Mouse (Mus musculus): ENCODE measurements around the gene Ctla4.

Ctla4 gene

GRCm38 (mm10) chr1:60886981-60887380 lies at the start of gene Ctla4:
Gene Ctla4, plus strand, starts transcription at chr1:60887000.
- no peak for DNase-seq (ENCODE audit: low read depth, low spot score)

DNA sequence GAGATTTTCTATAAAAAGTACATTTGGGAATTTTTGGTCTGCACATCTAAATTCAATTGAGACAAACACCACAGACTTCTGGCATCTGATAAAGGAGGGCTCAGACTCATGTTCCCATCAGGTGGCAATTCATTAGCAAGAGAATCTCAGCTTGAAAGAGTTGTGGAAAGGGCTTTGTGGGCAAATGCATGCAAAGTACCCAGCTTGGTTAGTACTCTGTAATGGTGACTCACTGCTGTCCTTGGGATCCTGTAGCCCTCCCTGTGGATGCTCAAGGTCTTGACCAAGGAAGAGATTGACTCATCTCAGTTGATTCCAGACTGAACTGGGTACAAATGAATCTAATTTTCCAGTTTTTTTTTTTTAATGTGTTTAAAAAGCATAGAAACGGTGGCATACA lies 47.6 kb upstream of the Ctla4 start:
- DNase-seq (ENCODE audit: low read depth, low spot score), result no peak

DNA sequence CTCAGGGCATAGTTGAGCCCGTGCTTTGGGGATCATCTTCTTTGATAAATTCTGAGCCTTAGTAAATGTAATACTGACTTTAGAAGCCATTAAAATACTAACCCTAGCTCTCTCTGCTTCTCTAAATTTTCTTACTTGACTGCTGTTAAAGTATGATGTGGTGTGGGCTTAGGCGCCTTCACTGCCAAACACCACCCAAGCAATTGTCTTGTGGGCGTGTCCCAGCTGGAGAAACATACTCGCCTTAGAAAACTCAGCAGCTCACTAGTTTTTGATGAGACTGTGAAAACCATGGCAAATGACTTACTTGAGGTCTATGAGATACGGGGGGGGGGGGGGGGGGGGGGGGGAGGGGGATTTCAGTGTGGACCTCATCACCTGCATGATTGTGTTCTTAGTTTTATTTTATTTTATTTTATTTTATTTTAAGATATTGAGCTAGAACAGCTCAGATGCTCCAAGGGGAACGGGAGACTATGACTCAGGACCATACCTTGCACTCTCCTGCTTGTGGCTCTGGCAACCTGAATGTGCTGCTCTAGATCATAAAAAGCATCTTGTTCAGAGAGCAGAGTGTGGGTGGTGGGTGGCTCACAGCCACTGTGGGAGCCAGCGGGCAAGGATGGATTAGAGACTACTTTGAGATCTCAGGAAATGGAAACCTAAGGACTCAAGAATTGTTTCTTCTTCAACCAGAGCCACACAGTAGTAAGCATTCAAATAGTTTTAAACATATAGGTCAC lies 41.3 kb upstream of the Ctla4 start:
- DNase-seq (ENCODE audit: low read depth, low spot score), result no peak

DNA sequence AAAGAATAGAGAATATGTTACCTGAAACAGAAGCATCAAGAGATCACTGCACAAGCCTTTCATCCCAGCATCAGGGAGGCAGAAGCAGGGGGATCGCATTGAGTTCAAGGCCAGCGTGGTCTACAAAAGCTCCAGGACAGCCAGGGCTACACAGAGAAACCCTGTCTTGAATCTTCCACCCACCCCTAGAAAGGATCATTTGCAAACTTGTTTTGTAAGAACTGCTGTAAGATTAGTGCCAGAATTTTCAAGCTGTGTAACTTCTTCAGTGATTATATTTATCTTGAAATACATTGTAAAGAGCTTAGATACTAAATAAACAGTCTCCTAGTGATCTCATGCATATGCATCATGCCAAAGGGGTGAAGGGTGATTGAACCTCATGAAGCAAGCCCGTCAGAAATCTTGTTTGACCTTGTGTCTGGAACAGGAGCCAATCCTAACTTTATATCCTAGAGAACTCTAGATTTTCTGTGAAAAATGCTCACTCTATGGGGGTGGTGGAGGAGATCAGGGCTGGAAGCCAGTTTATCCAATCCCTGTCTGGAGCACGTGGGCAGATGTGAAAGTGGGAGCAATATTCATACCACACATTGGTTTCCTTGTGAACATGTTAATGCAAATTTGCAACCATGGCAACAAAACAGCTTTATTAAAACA lies 40.1 kb upstream of the Ctla4 start:
- DNase-seq (ENCODE audit: low read depth, low spot score), result no peak

DNA sequence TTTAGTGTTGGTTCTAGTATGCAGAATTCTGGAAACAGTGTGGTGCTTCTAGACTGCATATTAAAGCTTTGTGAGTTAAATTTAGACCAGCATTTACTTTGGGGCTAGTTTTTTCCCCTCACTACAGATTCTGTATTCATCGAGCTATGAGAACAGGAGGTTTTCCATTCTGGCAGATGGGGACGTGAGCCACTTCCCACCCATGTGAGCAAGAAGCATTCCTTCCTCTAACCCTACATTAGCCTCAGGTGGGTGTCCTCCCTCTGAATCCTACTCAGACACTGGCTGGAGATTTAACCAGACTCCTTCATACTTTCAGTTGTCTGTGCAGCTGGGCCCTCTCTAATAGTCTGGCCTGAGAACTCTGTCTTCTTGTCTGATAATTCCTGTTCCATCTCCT lies 37.7 kb upstream of the Ctla4 start:
- DNase-seq (ENCODE audit: low read depth, low spot score), result no peak

DNA sequence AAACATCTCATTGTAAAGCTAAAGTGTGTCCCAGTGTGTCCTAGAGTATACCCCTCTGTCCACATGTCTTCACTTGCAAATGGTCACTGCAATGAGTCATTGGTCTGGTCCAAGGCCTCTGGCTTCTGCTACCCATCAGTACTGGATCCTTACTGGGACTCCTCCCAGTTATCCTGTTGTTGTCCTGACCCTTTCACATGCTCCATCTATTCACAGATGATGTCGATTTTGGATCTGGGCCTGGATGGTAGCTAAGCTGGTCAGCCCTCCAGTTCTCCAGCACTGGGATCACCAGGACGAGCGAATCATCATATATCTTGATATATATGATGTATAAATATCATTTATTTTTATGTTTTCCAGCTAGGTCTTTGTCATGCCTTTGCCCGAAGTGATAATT lies 37.0 kb upstream of the Ctla4 start:
- DNase-seq (ENCODE audit: low read depth, low spot score), result no peak

DNA sequence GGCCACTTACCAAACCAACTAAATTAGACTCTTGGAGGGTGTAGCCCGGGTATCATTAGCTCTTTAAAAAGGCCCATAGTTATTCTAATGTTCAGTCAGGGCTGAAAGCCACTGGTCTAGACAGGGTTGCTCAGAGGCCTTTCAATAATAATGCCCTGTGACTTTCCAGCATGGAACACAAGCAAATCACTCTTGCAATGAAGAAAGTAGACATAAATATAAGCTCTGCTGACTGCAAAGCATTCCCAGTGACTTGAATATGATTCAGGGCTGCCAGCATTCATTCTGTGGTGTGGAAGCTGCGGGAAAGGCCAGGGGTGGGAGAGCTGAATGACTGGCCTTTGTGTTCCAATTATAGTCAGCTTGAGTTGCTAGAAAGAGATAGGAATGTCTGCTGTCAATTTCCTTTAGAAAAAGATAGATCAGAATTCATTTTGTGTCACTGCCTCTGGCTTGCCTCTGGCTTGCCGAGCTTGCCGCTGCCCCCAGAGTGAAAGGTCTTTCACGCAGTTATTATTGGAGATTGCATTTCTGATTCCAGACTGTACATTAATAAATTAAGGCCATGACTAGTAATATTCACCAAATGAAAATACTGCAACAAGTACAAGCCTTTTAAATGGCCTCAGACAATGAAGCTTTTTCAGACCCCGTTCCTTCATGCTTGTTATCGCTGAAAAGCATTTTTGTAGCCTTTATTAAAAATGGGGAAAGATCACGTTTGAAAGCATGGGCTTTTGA lies 35.6 kb upstream of the Ctla4 start:
- no peak for DNase-seq (ENCODE audit: low read depth, low spot score)

- no peak for DNase-seq (ENCODE audit: low read depth, low spot score)
Measured at GRCm38 (mm10) chr1:60852075-60852769, 34.6 kb upstream of the Ctla4 start.

DNA sequence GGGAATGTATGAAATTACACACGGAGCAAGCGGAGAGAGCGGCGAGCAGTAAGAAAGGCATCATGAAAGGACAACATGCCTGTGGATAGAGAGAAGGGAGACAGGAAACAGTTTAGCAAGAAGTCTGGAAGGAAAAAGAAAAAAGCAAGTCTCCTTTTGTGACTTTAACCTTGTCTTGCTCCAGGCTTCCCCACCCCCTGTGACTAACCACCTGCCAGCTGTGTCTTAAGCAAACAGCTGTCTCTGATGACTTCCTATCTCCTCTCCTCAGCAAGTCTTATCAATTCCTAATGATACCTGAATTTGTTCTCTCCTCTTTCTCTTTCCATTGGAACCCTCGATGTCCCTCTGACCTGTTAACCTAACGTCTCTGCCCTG lies 34.0 kb upstream of the Ctla4 start:
- DNase-seq (ENCODE audit: low read depth, low spot score), result no peak

GRCm38 (mm10) chr1:60853330-60853956 lies 33.4 kb upstream of the Ctla4 start:
- DNase-seq (ENCODE audit: low read depth, low spot score), result no peak

DNA sequence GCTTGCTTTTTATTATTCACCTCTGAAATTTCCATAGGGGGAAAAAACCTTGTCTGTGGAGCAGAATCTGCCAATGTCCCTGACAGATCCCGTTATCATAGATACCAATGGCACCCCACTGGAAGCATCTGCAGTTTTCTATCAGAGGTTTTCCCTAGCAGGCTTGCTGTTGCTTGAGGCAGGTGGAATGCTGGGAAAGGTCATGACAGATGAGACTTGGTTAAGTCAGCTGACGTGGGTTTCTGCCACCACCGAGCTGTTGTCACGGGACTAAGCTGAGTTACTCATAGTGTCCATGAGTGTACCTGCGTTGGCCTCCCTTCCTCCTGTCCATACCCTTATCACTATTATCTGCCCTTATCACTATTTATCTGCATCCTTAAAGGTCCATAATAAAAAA lies 32.8 kb upstream of the Ctla4 start:
- DNase-seq (ENCODE audit: low read depth, low spot score), result no peak

DNA sequence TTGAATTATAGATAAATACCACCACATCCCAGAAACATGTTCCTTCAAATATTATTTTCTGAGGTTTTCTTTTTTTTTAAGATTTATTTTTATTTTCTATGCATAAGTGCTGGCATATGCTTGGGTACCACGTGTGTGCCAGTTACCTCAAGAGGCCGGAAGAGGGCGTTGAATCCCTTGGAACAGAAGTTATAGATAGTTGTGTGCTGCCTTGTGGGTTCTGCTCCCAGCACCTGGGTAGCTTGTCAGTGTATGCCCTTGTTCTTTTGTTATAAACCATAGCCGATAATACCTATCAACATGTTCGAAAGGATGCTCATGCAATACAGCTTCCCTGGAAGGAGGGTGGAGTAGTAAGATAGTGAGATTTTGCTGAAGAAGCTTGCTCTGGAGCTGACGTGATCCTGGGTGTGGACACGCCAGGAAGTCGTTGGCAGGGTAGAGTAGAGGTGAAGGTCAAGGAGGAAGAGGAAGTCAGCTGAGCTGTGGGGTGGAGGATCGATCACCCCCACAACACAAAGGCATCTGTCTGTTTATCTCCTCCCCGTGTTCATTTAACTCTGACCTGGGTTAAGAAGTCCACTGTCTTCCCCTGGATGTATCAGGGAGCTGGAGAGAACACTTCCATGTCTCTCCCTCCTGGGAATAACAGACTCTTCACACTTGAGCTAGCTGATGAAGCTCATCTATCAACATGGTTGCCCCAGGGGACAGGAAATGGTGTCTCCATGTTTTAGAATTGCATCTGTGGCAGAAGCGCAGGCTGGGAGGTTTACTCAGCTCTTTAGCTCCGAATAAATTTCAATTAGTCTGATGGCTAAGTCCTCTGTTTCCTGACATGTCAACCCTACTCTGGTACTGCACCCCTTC lies 29.2 kb upstream of the Ctla4 start:
- DNase-seq (ENCODE audit: low read depth, low spot score), result no peak

DNA sequence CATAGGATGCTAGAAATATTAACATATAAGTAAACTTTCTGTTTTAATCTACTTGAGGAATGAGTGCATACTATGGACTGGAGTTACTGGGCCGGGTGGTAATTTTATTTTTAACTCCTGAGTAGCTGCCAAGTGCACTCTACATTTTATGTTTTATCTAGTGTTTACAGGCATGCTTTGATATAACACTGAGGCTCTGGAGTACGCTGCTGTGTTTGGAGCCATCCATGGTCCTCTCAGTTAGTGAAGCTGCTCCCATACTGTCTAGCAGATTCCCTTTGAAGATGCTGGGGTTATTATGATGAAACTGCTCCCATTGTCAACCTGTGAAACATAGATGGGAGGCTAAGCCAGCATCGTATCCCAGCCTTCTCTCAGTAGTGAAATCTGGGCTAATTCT lies 27.6 kb upstream of the Ctla4 start:
- DNase-seq (ENCODE audit: low read depth, low spot score), result no peak

GRCm38 (mm10) chr1:60859842-60860241 lies 27.0 kb upstream of the Ctla4 start:
- no peak for DNase-seq (ENCODE audit: low read depth, low spot score)

- peak; percentile 62 for DNase-seq (ENCODE audit: low read depth, low spot score)
Measured at GRCm38 (mm10) chr1:60860357-60860946, 26.3 kb upstream of the Ctla4 start.

DNA sequence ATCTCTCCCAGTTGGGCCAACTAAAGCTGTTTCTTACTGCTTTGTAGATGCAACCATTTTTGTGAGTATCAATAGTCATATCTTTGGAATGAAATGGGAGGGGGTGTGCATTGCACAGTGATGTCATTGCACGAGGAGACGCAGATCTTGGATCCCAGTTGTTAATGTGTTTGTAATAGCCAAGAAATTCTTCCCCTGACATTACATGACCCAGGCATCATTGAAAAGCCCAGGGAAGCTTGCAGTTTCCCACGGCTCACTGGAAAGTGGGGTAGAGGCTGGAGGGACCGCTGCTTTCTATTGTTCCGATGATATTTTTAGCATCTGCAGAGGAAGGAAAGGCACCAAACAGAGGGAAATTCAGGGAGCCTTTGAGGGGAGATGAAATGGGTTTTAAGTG lies 25.8 kb upstream of the Ctla4 start:
- DNase-seq (ENCODE audit: low read depth, low spot score), result peak; percentile 38

DNA sequence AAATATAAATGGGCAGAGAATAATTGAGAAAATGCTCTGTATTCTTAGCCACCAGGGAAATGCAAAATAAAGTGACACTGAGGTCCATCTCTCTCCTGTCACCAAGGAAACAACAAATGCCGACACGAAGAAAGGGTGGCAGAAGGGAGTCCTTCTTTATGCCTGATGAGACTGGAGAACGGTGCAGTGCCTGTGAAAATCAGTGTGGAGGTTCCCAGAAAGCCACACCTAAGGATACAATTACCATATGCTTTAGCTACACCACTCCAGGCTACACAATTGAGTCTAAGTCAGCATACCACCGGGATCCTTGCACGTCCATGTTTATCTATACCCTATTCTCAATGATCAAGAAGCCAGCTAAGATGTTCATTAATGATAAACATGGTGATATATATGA lies 25.4 kb upstream of the Ctla4 start:
- DNase-seq (ENCODE audit: low read depth, low spot score), result no peak

DNA sequence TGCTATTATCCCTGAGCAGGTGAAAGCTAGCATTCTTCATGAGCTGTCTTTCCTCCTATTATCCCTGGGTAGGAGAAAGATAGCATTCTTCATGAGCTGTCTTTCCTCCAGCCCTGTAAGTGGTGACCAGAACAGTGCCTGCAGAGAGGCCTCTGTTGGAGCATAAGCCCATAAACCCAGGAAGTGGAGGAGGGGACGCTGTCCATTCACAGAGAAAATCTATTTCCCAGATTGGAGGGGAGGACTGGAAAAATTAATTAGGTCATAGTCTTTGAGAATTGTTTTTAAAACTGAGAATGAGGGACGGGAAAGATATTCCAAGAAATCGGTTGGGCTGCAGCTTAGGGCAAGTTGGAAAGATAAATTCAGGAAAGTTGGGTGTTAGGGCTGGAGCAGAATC lies 24.3 kb upstream of the Ctla4 start:
- peak; percentile 18 for DNase-seq (ENCODE audit: low read depth, low spot score)

GRCm38 (mm10) chr1:60862951-60863461 lies 23.8 kb upstream of the Ctla4 start:
- DNase-seq (ENCODE audit: low read depth, low spot score), result peak; percentile 84

DNA sequence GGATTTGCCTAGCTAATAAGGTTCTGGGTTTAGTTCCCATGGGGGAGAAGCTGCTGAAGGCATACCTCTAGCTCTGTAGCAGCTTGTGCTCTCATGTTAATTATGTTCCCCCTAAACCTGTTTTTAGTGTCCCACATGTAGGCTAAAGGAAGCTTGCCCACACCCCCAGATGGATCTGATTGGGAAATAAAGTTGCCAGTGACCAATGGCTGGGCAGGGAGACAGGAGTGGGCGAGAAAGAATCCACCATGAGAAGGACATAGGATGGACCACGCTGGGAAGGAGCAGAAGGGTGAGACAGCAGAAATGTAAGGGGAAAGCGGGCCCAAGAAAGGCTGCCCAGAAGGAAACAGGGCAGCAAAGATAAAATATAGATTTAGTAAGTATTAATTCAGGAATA lies 23.1 kb upstream of the Ctla4 start:
- DNase-seq (ENCODE audit: low read depth, low spot score), result peak; percentile 32

Measured in skeletal muscle tissue, adult 2 months (tissue).